In the genomic region with DNA sequence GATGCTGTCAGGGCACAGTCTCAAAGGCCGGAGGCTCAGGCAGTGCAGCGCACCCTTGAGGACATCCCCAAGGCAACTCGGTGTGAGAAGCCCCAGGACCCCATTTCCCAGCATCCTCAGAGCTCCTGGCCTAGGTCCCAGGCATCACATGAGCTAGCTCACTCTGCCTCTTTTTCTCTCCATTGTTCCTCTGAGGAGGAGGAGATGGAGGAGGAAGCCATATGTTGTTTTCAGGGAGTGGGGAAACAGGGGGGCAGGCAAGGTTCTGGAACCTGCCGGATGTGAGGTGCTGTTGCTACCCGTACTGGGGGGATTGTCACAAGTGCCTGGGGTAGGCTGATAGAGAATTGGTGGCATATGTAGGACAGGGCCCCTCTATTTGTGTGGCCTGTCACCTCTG, we compare ENCODE assay signal across 10 mouse cellular contexts. TPM values are rescaled to one million over a fixed set of nuclear protein-coding genes. Genes with fewer than 3 reads are reported as not detected.
DNase-seq lines count a peak whose midpoint lies in the region; ATAC-seq lines count a peak whose summit lies in the region.
"Had no signal": no experiment of that assay in that cellular context is flagged by ENCODE, and none has a peak within 500 bp of the region (broad histone marks: within the 10 kb centered on the region; RNA-seq: fewer than 3 reads in every experiment).

No protein-coding gene starts in this region.

- H3K27ac ChIP-seq in forebrain, embryonic 16.5 days (ENCODE audit: low read length), result 0 out of 2 replicates have a peak overlapping the region, but pooled peaks have one; percentile 35
- H3K27ac ChIP-seq: stomach, embryonic 15.5 days had no signal

- H3K4me2 ChIP-seq in forebrain, embryonic 16.5 days (ENCODE audit: low read length), result no peak overlapping the region
- H3K4me2 ChIP-seq: stomach, embryonic 15.5 days had no signal

- H3K4me3 ChIP-seq in forebrain, embryonic 16.5 days (replicated peaks; ENCODE audit: low read length), result no peak overlapping the region
- H3K4me3 ChIP-seq: stomach, embryonic 15.5 days had no signal

- DNase-seq in layer of hippocampus, adult 11-12 months (ENCODE audit: low spot score), result peak; percentile 71
- no peak for DNase-seq in layer of hippocampus, adult 9-10 months (ENCODE audit: low spot score)
- DNase-seq in layer of hippocampus, postnatal 14 days (ENCODE audit: low spot score in 2 of 2), result peak; percentile 63 to 67
- peak; percentile 68 to 73 for DNase-seq in right cerebral cortex, adult 2 months (ENCODE audit: low spot score in 2 of 2)
- DNase-seq in cerebellum, adult 18-20 months, result no peak
- no peak for DNase-seq in urinary bladder, postnatal 36 days (ENCODE audit: low spot score in 2 of 2)
- DNase-seq in gastrocnemius, postnatal 10 days, result no peak
- DNase-seq: liver, postnatal 0 days had no signal

- 43% methylated on average over 5 of the region's 5 CpGs for WGBS in forebrain, embryonic 16.5 days

- H3K4me1 ChIP-seq in forebrain, embryonic 16.5 days (replicated peaks; ENCODE audit: control insufficient read depth, insufficient read depth, low read length), result peaks cover 6% of the 10 kb centered on the region
- H3K4me1 ChIP-seq: stomach, embryonic 15.5 days had no signal

- H3K9ac ChIP-seq in forebrain, embryonic 16.5 days (replicated peaks; ENCODE audit: low read depth, low read length), result no peak overlapping the region
- H3K9ac ChIP-seq: liver, postnatal 0 days; stomach, embryonic 15.5 days had no signal

- H3K27me3 ChIP-seq in forebrain, embryonic 16.5 days (replicated peaks; ENCODE audit: control insufficient read depth, insufficient read depth, low read length), result no peaks in the 10 kb centered on the region
- H3K27me3 ChIP-seq: stomach, embryonic 15.5 days had no signal

- peak; percentile 73 for ATAC-seq in forebrain, embryonic 16.5 days
- ATAC-seq: liver, postnatal 0 days had no signal

- H3K9me3 ChIP-seq in forebrain, embryonic 16.5 days (ENCODE audit: control insufficient read depth, low read length), result no peaks in the 10 kb centered on the region
- H3K9me3 ChIP-seq: stomach, embryonic 15.5 days had no signal

- no peaks in the 10 kb centered on the region for H3K36me3 ChIP-seq in forebrain, embryonic 16.5 days (ENCODE audit: control insufficient read depth, insufficient read depth)
- H3K36me3 ChIP-seq: stomach, embryonic 15.5 days had no signal

RNA-seq across cellular contexts. Expression of gene Otub2, which starts 12.4 kb away (rescaled TPM):
- polyA plus RNA-seq in forebrain, embryonic 16.5 days (2015; fragmentation: Nextera tagmentation; extraction: Ambion mirVana), result 23.8 TPM in 2 replicates
- total RNA-seq in layer of hippocampus, postnatal 14 days (2021), result 10 to 100 TPM; 45.3 to 47.3 TPM
- total RNA-seq in gastrocnemius, postnatal 10 days (2021), result 1 to 10 TPM; 3.5 to 3.7 TPM

RNA-seq across cellular contexts. Expression of gene Asb2, which starts 20.3 kb away (rescaled TPM):
- 0.73 and 0.77 TPM in 2 replicates for polyA plus RNA-seq in forebrain, embryonic 16.5 days (2015; fragmentation: Nextera tagmentation; extraction: Ambion mirVana)
- total RNA-seq in layer of hippocampus, postnatal 14 days (2021), result 1 to 10 TPM; 1.9 TPM
- total RNA-seq in gastrocnemius, postnatal 10 days (2021), result 100 to 1,000 TPM; 104 to 141 TPM

RNA-seq across cellular contexts. Expression of gene 9330161L09Rik, which starts 31.5 kb away (rescaled TPM):
- 1.1 and 1.4 TPM in 2 replicates for polyA plus RNA-seq in forebrain, embryonic 16.5 days (2015; fragmentation: Nextera tagmentation; extraction: Ambion mirVana)
- total RNA-seq in layer of hippocampus, postnatal 14 days (2021), result 1 to 10 TPM; 2.0 to 3.4 TPM
- total RNA-seq in gastrocnemius, postnatal 10 days (2021), result under 1 TPM; 0.80 to 0.88 TPM
- polyA plus RNA-seq: liver, postnatal 0 days had no signal

RNA-seq across cellular contexts. Expression of gene Ddx24, which starts 49.5 kb away (rescaled TPM):
- 128 and 136 TPM in 2 replicates for polyA plus RNA-seq in forebrain, embryonic 16.5 days (2015; fragmentation: Nextera tagmentation; extraction: Ambion mirVana)
- 100 to 1,000 TPM; 166 to 196 TPM for total RNA-seq in layer of hippocampus, postnatal 14 days (2021)
- total RNA-seq in gastrocnemius, postnatal 10 days (2021), result 10 to 100 TPM; 45.5 to 48.7 TPM

RNA-seq across cellular contexts. Expression of gene Ifi27, which starts 57.9 kb away (rescaled TPM):
- polyA plus RNA-seq in forebrain, embryonic 16.5 days (2015; fragmentation: Nextera tagmentation; extraction: Ambion mirVana), result 8.4 and 11.4 TPM in 2 replicates
- total RNA-seq in layer of hippocampus, postnatal 14 days (2021), result 10 to 100 TPM; 54.1 to 54.8 TPM
- 100 to 1,000 TPM; 104 to 113 TPM for total RNA-seq in gastrocnemius, postnatal 10 days (2021)

Comparison
In these comparisons a context has a peak if more than half of its experiments do, and no peak if none do; other contexts are left out.
1. DNase-seq: peak in layer of hippocampus, adult 11-12 months (single experiment), layer of hippocampus, postnatal 14 days (2 of 2) and right cerebral cortex, adult 2 months (2 of 2); none in layer of hippocampus, adult 9-10 months (single experiment), cerebellum, adult 18-20 months (0 of 2), urinary bladder, postnatal 36 days (0 of 2) and gastrocnemius, postnatal 10 days (single experiment).
2. RNA of gene Otub2, which starts 12.4 kb away (total RNA-seq): 45.3 to 47.3 TPM in layer of hippocampus, postnatal 14 days; 3.5 to 3.7 TPM in gastrocnemius, postnatal 10 days; every median in the first group is over 4 times any median in the second.
3. RNA of gene Asb2, which starts 20.3 kb away (total RNA-seq): 104 to 141 TPM in gastrocnemius, postnatal 10 days; 1.9 TPM in layer of hippocampus, postnatal 14 days; every median in the first group is over 10 times any median in the second.